ENCODE assay signal across 10 mouse cellular contexts in the genomic region with DNA sequence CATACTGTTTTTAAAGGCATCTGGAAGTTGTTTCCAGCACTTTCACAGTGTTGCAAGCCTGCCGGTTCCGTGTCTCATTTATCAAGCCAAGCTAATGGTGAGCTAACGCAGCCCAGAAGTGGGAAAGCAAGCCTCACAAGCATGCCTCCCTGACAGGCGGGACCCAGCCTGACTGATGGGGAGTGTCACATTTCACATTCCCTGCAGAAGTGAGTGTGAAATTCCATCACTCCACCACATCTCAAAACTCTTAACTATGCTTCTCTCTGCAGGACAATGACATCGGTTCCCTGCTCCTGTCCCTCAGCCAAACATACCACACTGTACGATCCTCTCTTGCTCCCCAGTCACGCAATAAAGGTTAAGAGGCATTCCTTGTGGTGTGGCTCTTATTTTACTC. TPM values are rescaled to one million over a fixed set of nuclear protein-coding genes. Genes with fewer than 3 reads are reported as not detected.
DNase-seq lines count a peak whose midpoint lies in the region; ATAC-seq and TF ChIP-seq lines count a peak whose summit lies in the region.
"Had no signal": no experiment of that assay in that cellular context is flagged by ENCODE, and none has a peak within 500 bp of the region (broad histone marks: within the 10 kb centered on the region; RNA-seq: fewer than 3 reads in every experiment).

No protein-coding gene starts in this region.

- no peak for TF ChIP-seq POLR2A in heart, adult 2 months (IDR thresholded peaks at IDR 0.05; ENCODE audit: insufficient read depth, low read depth, low read length)

- peak; percentile 73 for DNase-seq in kidney, postnatal 0 days (ENCODE audit: low spot score)
- DNase-seq in kidney, adult 11 months = no peak
- peak in 1 of 2 experiments; percentile 43 for DNase-seq in heart, adult 2 months
- DNase-seq in limb, embryonic 10.5 days (ENCODE audit: low spot score) = peak; percentile 85
- no peak for DNase-seq in thymus, postnatal 4 days
- no peak for DNase-seq in spleen, postnatal 14 days (ENCODE audit: low spot score in 2 of 2)

- H3K9ac ChIP-seq in kidney, postnatal 0 days (ENCODE audit: low read depth, low read length) = no peak overlapping the region
- no peak overlapping the region for H3K9ac ChIP-seq in heart, adult 2 months (ENCODE audit: low read depth, low read length)
- H3K9ac ChIP-seq in stomach, embryonic 15.5 days = no peak overlapping the region

- H3K27me3 ChIP-seq in kidney, postnatal 0 days (ENCODE audit: insufficient read depth, low read length) = no peaks in the 10 kb centered on the region
- no peaks in the 10 kb centered on the region for H3K27me3 ChIP-seq in heart, adult 2 months (ENCODE audit: control insufficient read depth, insufficient read depth, low read length)
- no peaks in the 10 kb centered on the region for H3K27me3 ChIP-seq in limb, embryonic 10.5 days (ENCODE audit: low read depth, poor library complexity, severe bottlenecking)
- H3K27me3 ChIP-seq in stomach, embryonic 15.5 days (replicated peaks) = no peaks in the 10 kb centered on the region

- H3K4me2 ChIP-seq in kidney, postnatal 0 days (ENCODE audit: low read length) = peak overlapping the region; percentile 41
- H3K4me2 ChIP-seq in stomach, embryonic 15.5 days = peak overlapping the region; percentile 21

- H3K79me2 ChIP-seq in heart, adult 2 months (replicated peaks; ENCODE audit: control insufficient read depth, insufficient read depth, low read length) = peaks cover 3% of the 10 kb centered on the region; the same call in 1 of the 2 replicates

- WGBS in kidney, postnatal 0 days = 0% methylated on average over 7 of the region's 7 CpGs
- 12% methylated on average over 7 of the region's 7 CpGs for WGBS in heart, adult 2 months
- 2% methylated on average over 7 of the region's 7 CpGs for WGBS in limb, embryonic 10.5 days
- WGBS in stomach, embryonic 15.5 days = 5% methylated on average over 7 of the region's 7 CpGs

- H3K36me3 ChIP-seq in kidney, postnatal 0 days (ENCODE audit: insufficient read depth, low read length) = no peaks in the 10 kb centered on the region
- H3K36me3 ChIP-seq in heart, adult 2 months (ENCODE audit: control insufficient read depth, insufficient read depth, low read length) = no peaks in the 10 kb centered on the region
- H3K36me3 ChIP-seq in limb, embryonic 10.5 days = no peaks in the 10 kb centered on the region
- no peaks in the 10 kb centered on the region for H3K36me3 ChIP-seq in stomach, embryonic 15.5 days

- TF ChIP-seq EP300 in heart, adult 2 months (IDR thresholded peaks at IDR 0.05; ENCODE audit: insufficient read depth, low read depth, low read length) = peak; percentile 69

- TF ChIP-seq CTCF in kidney, postnatal 0 days (IDR thresholded peaks at IDR 0.05; ENCODE audit: low read depth) = no peak
- TF ChIP-seq CTCF in heart, adult 2 months (IDR thresholded peaks at IDR 0.05) = no peak

- H3K27ac ChIP-seq in kidney, postnatal 0 days = 0 out of 2 replicates have a peak overlapping the region, but pooled peaks have one; percentile 39
- peak overlapping the region; percentile 66 for H3K27ac ChIP-seq in heart, adult 2 months
- H3K27ac ChIP-seq in limb, embryonic 10.5 days = peak overlapping the region; percentile 83
- H3K27ac ChIP-seq in stomach, embryonic 15.5 days = no peak overlapping the region

- ATAC-seq in kidney, postnatal 0 days (replicated peaks; ENCODE audit: low FRiP score, low read depth) = no peak
- no peak for ATAC-seq in stomach, embryonic 15.5 days (ENCODE audit: insufficient read depth, low FRiP score, low read depth)
- ATAC-seq in inflammation-experienced regulatory T-cells, adult 6 months = no peak

- no peak overlapping the region for H3K4me3 ChIP-seq in kidney, postnatal 0 days (replicated peaks; ENCODE audit: low read depth, low read length)
- no peak overlapping the region for H3K4me3 ChIP-seq in heart, adult 2 months
- H3K4me3 ChIP-seq in limb, embryonic 10.5 days = peak overlapping the region; percentile 29
- no peak overlapping the region for H3K4me3 ChIP-seq in stomach, embryonic 15.5 days (replicated peaks)

- H3K4me1 ChIP-seq in kidney, postnatal 0 days (replicated peaks; ENCODE audit: insufficient read depth, low read length) = peaks cover 8% of the 10 kb centered on the region; the same call in 1 of the 2 replicates
- peaks cover 3% of the 10 kb centered on the region for H3K4me1 ChIP-seq in heart, adult 2 months (ENCODE audit: control insufficient read depth, insufficient read depth, low read length)
- peaks cover 38% of the 10 kb centered on the region for H3K4me1 ChIP-seq in limb, embryonic 10.5 days
- H3K4me1 ChIP-seq in stomach, embryonic 15.5 days = peaks cover 11% of the 10 kb centered on the region

- H3K9me3 ChIP-seq in kidney, postnatal 0 days (replicated peaks; ENCODE audit: low read length) = no peaks in the 10 kb centered on the region
- H3K9me3 ChIP-seq in limb, embryonic 10.5 days (replicated peaks) = no peaks in the 10 kb centered on the region
- H3K9me3 ChIP-seq in stomach, embryonic 15.5 days = no peaks in the 10 kb centered on the region

- intact Hi-C loops in heart, adult 2 months (cut with DNase I) = no loop called here

RNA-seq across cellular contexts. Expression of a gene that starts 10.0 kb away (rescaled TPM):
- polyA plus RNA-seq in kidney, postnatal 0 days (2015; fragmentation: Nextera tagmentation; extraction: Ambion mirVana) = 14.9 and 16.8 TPM in 2 replicates
- total RNA-seq in heart, adult 2 months (2021) = 10 to 100 TPM; 22.1 to 25.6 TPM
- 17.8 and 25.7 TPM in 2 replicates for polyA plus RNA-seq in heart, adult 2 months (2012; rRNA removed)
- 13.2 and 14.7 TPM in 2 replicates for polyA plus RNA-seq in limb, embryonic 10.5 days (2016; fragmentation: Nextera tagmentation; extraction: Ambion mirVana)
- polyA plus RNA-seq in stomach, embryonic 15.5 days (2015; fragmentation: Nextera tagmentation; extraction: Ambion mirVana) = 15.1 and 16.4 TPM in 2 replicates
- polyA plus RNA-seq in inflammation-experienced regulatory T-cells, adult 6 months (2017; shearing (Covaris generic)) = 10 to 100 TPM in 2 of 3 experiments, 1 to 10 TPM in 1; 8.1 to 12.7 (median 10.9) TPM

RNA-seq across cellular contexts. Expression of a gene that starts 10.8 kb away (rescaled TPM):
- polyA plus RNA-seq in kidney, postnatal 0 days (2015; fragmentation: Nextera tagmentation; extraction: Ambion mirVana) = 0.05 TPM in 1 of 2 replicates, not detected in the other
- not detected for total RNA-seq in heart, adult 2 months (2021)
- 0.06 TPM in 1 of 2 replicates, not detected in the other for polyA plus RNA-seq in heart, adult 2 months (2012; rRNA removed)
- polyA plus RNA-seq in limb, embryonic 10.5 days (2016; fragmentation: Nextera tagmentation; extraction: Ambion mirVana) = not detected in 2 replicates
- polyA plus RNA-seq in stomach, embryonic 15.5 days (2015; fragmentation: Nextera tagmentation; extraction: Ambion mirVana) = 0.03 TPM in 1 of 2 replicates, not detected in the other
- polyA plus RNA-seq in inflammation-experienced regulatory T-cells, adult 6 months (2017; shearing (Covaris generic)) = under 1 TPM in 2 of 3 experiments, not detected in 1; 0.06 to 0.07 TPM
- total RNA-seq: MEL had no signal
- polyA plus RNA-seq: small intestine, adult 2 months had no signal

Comparison
In these comparisons a context has a peak if more than half of its experiments do, and no peak if none do; other contexts are left out.
1. DNase-seq: peak in kidney, postnatal 0 days (single experiment) and limb, embryonic 10.5 days (single experiment); none in kidney, adult 11 months (single experiment), thymus, postnatal 4 days (single experiment) and spleen, postnatal 14 days (0 of 2).